Mouse (Mus musculus) brown adipose tissue, adult 24 weeks (tissue): ENCODE measurements around the gene Maf. TPM values are rescaled to one million over a fixed set of nuclear protein-coding genes. Genes with fewer than 3 reads are reported as not detected.

Source experiments
- H3K27ac ChIP-seq: fragments of 200-500 bp; replicated peaks from 2 replicates; pipeline ENCODE4 v1.5.1; 2012; ENCODE audit warnings: low read depth, mild to moderate bottlenecking, low read length
- H3K4me1 ChIP-seq: fragments of 200-500 bp; 2 replicates; pipeline ENCODE4 v1.6.1; 2012; ENCODE audit warnings: low read length, mixed read lengths; ENCODE audit not compliant: control insufficient read depth, insufficient read depth, insufficient read length
- H3K4me3 ChIP-seq: fragments of 200-500 bp; 2 replicates; pipeline ENCODE4 v1.5.1; 2012; ENCODE audit warnings: low read depth, mild to moderate bottlenecking, low read length, moderate library complexity; ENCODE audit not compliant: insufficient read depth
- polyA plus RNA-seq: library from polyadenylated mRNA; stranded (reverse); fragments of >200 nt; gene quantifications from 2 replicates; pipeline ENCODE4 v1.2.4, GENCODE M21; 2012; ENCODE audit not compliant: missing spikeins, insufficient read depth, insufficient read length

Maf gene
- polyA plus RNA-seq, 1 experiment, result 11.3 TPM

DNA sequence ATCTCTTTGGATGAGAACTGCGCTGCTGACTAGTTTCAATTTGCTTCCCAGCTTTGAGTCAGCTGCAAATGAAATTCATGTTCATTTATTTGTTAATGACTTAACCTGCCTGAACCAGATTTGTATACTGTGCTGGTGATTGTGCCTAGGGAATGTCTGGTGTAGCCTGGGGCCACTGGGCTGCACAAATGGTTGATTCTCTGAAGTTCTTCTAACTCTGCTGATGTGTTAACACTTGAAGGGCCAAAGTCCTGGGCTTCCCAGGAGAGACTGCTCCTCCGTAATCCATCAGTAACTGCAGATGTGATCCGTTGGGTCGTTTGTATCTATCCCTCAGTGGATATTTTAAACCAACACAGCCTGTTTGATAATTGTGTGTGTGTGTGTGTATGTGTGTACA lies 7.7 kb upstream of the Maf start:
- H3K27ac ChIP-seq, result no peak overlapping the region

GRCm38 (mm10) chr8:115711106-115711505 lies 3.5 kb upstream of the Maf start:
- Histone ChIP-seq H3K4me1 (no peaks in the 10 kb centered on the region), H3K27ac (no peak overlapping the region), H3K4me3 (no peak overlapping the region)

More for the DNA sequence above, 7.7 kb upstream of the Maf start:
- Histone ChIP-seq H3K4me1 (no peaks in the 10 kb centered on the region), H3K4me3 (no peak overlapping the region)

DNA sequence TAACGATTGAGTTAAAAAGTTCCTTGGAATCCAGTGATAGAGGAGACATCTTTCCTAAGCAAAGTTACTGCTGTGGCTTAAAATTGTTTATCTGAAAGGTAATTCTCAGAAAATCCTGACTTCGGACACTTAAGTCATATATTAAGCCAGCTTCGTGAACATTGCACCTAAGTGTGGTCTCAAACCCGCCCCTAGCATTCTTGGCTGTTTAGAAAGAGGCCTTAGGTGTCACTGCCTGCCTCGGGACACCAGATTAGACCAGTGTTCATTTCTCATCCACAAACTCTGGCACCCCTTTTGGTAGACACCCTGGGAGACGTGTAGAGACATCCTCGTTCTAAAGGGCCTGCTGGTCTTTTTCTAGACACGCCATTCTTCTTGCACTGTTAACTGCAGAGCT lies 2.3 kb upstream of the Maf start:
- H3K27ac ChIP-seq, result no peak overlapping the region
- no peaks in the 10 kb centered on the region for H3K4me1 ChIP-seq
- H3K4me3 ChIP-seq, result no peak overlapping the region

- Histone ChIP-seq H3K27ac (no peak overlapping the region), H3K4me1 (no peaks in the 10 kb centered on the region), H3K4me3 (peak overlapping the region; percentile 75)
Observed at GRCm38 (mm10) chr8:115708936-115709780, 1.6 kb upstream of the Maf start.

- H3K27ac ChIP-seq, result peak overlapping the region; percentile 70
- H3K4me1 ChIP-seq, result no peaks in the 10 kb centered on the region
- H3K4me3 ChIP-seq, result peak overlapping the region; percentile 75
Observed at GRCm38 (mm10) chr8:115706861-115707730, 498 bp downstream of the Maf start.

- Histone ChIP-seq H3K27ac (peak overlapping the region; percentile 70), H3K4me3 (peak overlapping the region; percentile 75), H3K4me1 (no peaks in the 10 kb centered on the region)
Observed at GRCm38 (mm10) chr8:115706411-115706860, 1.2 kb downstream of the Maf start.

DNA sequence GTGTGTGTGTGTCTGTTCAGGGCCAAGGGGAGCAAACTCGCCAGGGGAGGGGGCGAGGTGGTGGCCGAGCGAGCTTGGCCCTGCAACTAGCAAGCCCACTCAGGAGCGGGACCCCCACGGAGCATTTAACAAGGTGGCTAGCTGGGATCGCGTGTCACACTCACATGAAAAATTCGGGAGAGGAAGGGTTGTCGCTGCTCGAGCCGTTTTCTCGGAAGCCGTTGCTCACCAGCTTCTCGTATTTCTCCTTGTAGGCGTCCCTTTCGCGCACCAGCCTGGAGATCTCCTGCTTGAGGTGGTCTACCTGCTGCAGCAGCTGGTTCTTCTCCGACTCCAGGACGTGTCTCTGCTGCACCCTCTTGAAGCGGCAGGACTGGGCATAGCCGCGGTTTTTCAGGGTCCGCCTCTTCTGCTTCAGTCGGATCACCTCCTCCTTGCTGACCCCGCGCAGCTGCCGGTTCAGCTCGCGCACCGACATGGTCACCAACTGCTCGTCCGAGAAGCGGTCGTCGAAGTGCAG lies 1.9 kb downstream of the Maf start:
- H3K4me1 ChIP-seq, result no peaks in the 10 kb centered on the region
- peak overlapping the region; percentile 75 for H3K4me3 ChIP-seq
- peak overlapping the region; percentile 81 for H3K27ac ChIP-seq

DNA sequence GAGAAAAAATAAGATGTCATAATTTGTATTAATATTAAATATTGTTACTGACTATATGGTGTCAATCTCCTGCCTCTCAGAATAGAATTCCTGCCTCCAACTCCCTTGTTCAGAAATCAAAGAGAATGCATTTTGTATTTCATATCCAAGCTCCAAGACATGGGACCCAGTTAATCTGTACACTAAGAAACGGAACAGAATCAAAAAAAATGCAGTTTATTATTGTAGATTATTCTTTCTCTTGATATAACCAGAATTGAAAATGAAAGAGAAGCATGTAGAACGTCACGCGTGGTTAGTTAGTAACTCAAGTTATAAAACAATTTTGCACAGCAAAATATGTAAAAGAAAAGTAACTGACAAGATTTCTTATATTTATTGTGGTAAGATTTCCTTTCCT lies 4.5 kb downstream of the Maf start:
- no peak overlapping the region for H3K4me3 ChIP-seq
- H3K27ac ChIP-seq, result no peak overlapping the region
- H3K4me1 ChIP-seq, result no peaks in the 10 kb centered on the region

DNA sequence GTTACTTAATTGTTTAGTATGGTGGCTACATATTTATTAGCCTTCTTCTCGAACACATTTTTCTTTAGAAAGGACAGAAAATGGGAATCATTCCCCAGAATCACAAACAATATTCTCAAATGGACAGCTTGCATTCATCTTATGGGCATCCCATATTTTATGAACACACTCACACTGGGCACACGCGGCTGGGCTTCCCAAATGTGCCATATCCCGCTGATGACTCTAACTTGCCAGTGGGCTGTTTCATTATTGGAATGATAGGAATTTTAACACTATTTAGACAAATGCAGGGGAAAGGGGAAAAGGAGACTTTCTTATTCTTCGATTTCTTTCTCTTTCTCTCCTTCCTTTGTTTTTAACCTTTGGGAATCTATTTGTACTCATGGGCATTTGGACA lies 6.6 kb downstream of the Maf start:
- no peak overlapping the region for H3K4me3 ChIP-seq
- no peak overlapping the region for H3K27ac ChIP-seq
- no peaks in the 10 kb centered on the region for H3K4me1 ChIP-seq

GRCm38 (mm10) chr8:115699151-115699550 lies 8.4 kb downstream of the Maf start:
- Histone ChIP-seq H3K4me3 (no peak overlapping the region), H3K4me1 (no peaks in the 10 kb centered on the region), H3K27ac (no peak overlapping the region)

- Histone ChIP-seq H3K4me3 (no peak overlapping the region), H3K27ac (no peak overlapping the region), H3K4me1 (no peaks in the 10 kb centered on the region)
Observed at GRCm38 (mm10) chr8:115697410-115697809, 10.2 kb downstream of the Maf start.

- no peaks in the 10 kb centered on the region for H3K4me1 ChIP-seq
- H3K4me3 ChIP-seq, result no peak overlapping the region
- no peak overlapping the region for H3K27ac ChIP-seq
Observed at GRCm38 (mm10) chr8:115696661-115697060, 10.9 kb downstream of the Maf start.

- Histone ChIP-seq H3K4me3 (no peak overlapping the region), H3K4me1 (no peaks in the 10 kb centered on the region), H3K27ac (no peak overlapping the region)
Observed at GRCm38 (mm10) chr8:115687349-115687748, 20.2 kb downstream of the Maf start.

DNA sequence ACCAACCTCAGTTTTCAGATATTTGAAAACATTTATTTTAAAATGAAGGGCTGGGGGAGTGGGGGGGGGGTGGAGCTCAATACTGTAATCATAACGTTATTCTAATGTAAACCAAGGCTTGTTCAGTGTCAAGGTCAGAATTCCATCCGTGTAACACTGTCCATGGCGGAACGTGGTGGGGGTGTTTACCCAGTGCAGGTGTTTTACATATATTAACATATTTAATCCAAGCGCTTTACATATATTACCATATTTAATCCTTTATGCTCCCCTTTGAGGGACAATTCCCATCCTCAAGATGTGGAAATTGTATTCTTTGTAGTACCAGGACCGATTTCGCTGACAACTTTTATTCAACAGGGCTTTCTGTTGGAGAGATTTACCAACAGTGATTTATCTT lies 24.3 kb downstream of the Maf start:
- Histone ChIP-seq H3K27ac (no peak overlapping the region), H3K4me1 (no peaks in the 10 kb centered on the region), H3K4me3 (no peak overlapping the region)

GRCm38 (mm10) chr8:115679539-115679938 lies 28.1 kb downstream of the Maf start:
- Histone ChIP-seq H3K27ac (no peak overlapping the region), H3K4me1 (no peaks in the 10 kb centered on the region), H3K4me3 (no peak overlapping the region)
